Mouse (Mus musculus) limb, embryonic 10.5 days (tissue): ENCODE measurements around the gene Tmbim4. TPM values are rescaled to one million over a fixed set of nuclear protein-coding genes. Genes with fewer than 3 reads are reported as not detected.

Experiments
- DNase-seq: peaks from one replicate; pipeline ENCODE4 v3.0.0-alpha.2; 2017; ENCODE audit warnings: low spot score
- H3K27ac ChIP-seq: fragments of 300-500 bp; sonication (generic); 2 replicates; pipeline ENCODE4 v1.5.1; 2016; ENCODE audit warnings: mild to moderate bottlenecking
- H3K27me3 ChIP-seq: fragments of 300-500 bp; sonication (generic); 2 replicates; pipeline ENCODE4 v1.6.1; 2016; ENCODE audit warnings: low read depth, mild to moderate bottlenecking; ENCODE audit not compliant: poor library complexity, severe bottlenecking
- H3K36me3 ChIP-seq: fragments of 300-500 bp; sonication (generic); 2 replicates; pipeline ENCODE4 v1.6.1; 2016; ENCODE audit warnings: mild to moderate bottlenecking, moderate library complexity
- H3K4me1 ChIP-seq: fragments of 300-500 bp; sonication (generic); 2 replicates; pipeline ENCODE4 v1.6.1; 2016
- H3K4me3 ChIP-seq: fragments of 300-500 bp; sonication (generic); 2 replicates; pipeline ENCODE4 v1.5.1; 2016; ENCODE audit warnings: mild to moderate bottlenecking, moderate library complexity
- H3K9me3 ChIP-seq: fragments of 300-500 bp; sonication (generic); replicated peaks from 2 replicates; pipeline ENCODE4 v1.6.1; 2016; ENCODE audit warnings: mild to moderate bottlenecking
- WGBS: fragments of 180-500 bp; shearing (Covaris S2); methylation state at CpG from one replicate; pipeline ENCODE4 v1.1.7; 2016; 5-methylcytosine and 5-hydroxymethylcytosine counted together
- polyA plus RNA-seq: library from polyadenylated mRNA; unstranded; fragments of >200 nt; fragmentation: Nextera tagmentation; extraction: Ambion mirVana; gene quantifications from 2 replicates; pipeline ENCODE4 v1.2.1, GENCODE M21; 2016

Gene Tmbim4
- polyA plus RNA-seq, 1 experiment from 2014 or later, result 74.3 TPM

- H3K36me3 ChIP-seq, result no peaks in the 10 kb centered on the region
- no peaks in the 10 kb centered on the region for H3K27me3 ChIP-seq
- no peak overlapping the region for H3K4me3 ChIP-seq
- 90% methylated on average over 15 of the region's 15 CpGs for WGBS
- H3K4me1 ChIP-seq, result no peaks in the 10 kb centered on the region
- no peak overlapping the region for H3K27ac ChIP-seq
- DNase-seq, result no peak
- no peaks in the 10 kb centered on the region for H3K9me3 ChIP-seq
Measured at GRCm38 (mm10) chr10:120174192-120174705, 27.1 kb upstream of the Tmbim4 start.

GRCm38 (mm10) chr10:120182887-120183286 lies 18.5 kb upstream of the Tmbim4 start:
- Histone ChIP-seq H3K9me3 (no peaks in the 10 kb centered on the region), H3K36me3 (no peaks in the 10 kb centered on the region), H3K4me3 (no peak overlapping the region), H3K27me3 (no peaks in the 10 kb centered on the region), H3K4me1 (no peaks in the 10 kb centered on the region), H3K27ac (no peak overlapping the region)
- DNase-seq, result no peak
- WGBS, result 100% methylated on average over 1 of the region's 1 CpGs

GRCm38 (mm10) chr10:120183342-120183741 lies 18.0 kb upstream of the Tmbim4 start:
- Histone ChIP-seq H3K4me3 (no peak overlapping the region), H3K27me3 (no peaks in the 10 kb centered on the region), H3K9me3 (no peaks in the 10 kb centered on the region), H3K4me1 (no peaks in the 10 kb centered on the region), H3K27ac (no peak overlapping the region), H3K36me3 (no peaks in the 10 kb centered on the region)
- no peak for DNase-seq
- WGBS, result 89% methylated on average over 2 of the region's 2 CpGs

GRCm38 (mm10) chr10:120188513-120188912 lies 12.9 kb upstream of the Tmbim4 start:
- Histone ChIP-seq H3K9me3 (no peaks in the 10 kb centered on the region), H3K27ac (no peak overlapping the region), H3K4me3 (no peak overlapping the region), H3K4me1 (no peaks in the 10 kb centered on the region), H3K27me3 (no peaks in the 10 kb centered on the region), H3K36me3 (no peaks in the 10 kb centered on the region)
- WGBS, result 67% methylated on average over 2 of the region's 2 CpGs
- no peak for DNase-seq

- no peaks in the 10 kb centered on the region for H3K27me3 ChIP-seq
- DNase-seq, result no peak
- no peaks in the 10 kb centered on the region for H3K9me3 ChIP-seq
- WGBS, result 76% methylated on average over 11 of the region's 11 CpGs
- no peak overlapping the region for H3K27ac ChIP-seq
- H3K4me3 ChIP-seq, result no peak overlapping the region
- no peaks in the 10 kb centered on the region for H3K4me1 ChIP-seq
- no peaks in the 10 kb centered on the region for H3K36me3 ChIP-seq
Measured at GRCm38 (mm10) chr10:120189276-120189675, 12.1 kb upstream of the Tmbim4 start.

- no peak for DNase-seq
- no peaks in the 10 kb centered on the region for H3K9me3 ChIP-seq
- WGBS, result 55% methylated on average over 6 of the region's 6 CpGs
- H3K4me3 ChIP-seq, result no peak overlapping the region
- H3K4me1 ChIP-seq, result no peaks in the 10 kb centered on the region
- H3K27ac ChIP-seq, result no peak overlapping the region
- H3K27me3 ChIP-seq, result no peaks in the 10 kb centered on the region
- H3K36me3 ChIP-seq, result no peaks in the 10 kb centered on the region
Measured at GRCm38 (mm10) chr10:120189782-120190181, 11.6 kb upstream of the Tmbim4 start.

GRCm38 (mm10) chr10:120191165-120191564 lies 10.2 kb upstream of the Tmbim4 start:
- H3K27me3 ChIP-seq, result no peaks in the 10 kb centered on the region
- H3K9me3 ChIP-seq, result no peaks in the 10 kb centered on the region
- 91% methylated on average over 6 of the region's 6 CpGs for WGBS
- no peaks in the 10 kb centered on the region for H3K36me3 ChIP-seq
- no peak overlapping the region for H3K27ac ChIP-seq
- DNase-seq, result no peak
- no peak overlapping the region for H3K4me3 ChIP-seq
- H3K4me1 ChIP-seq, result 0 out of 2 replicates have a peak, but pooled peaks cover 3% of the 10 kb centered on the region

GRCm38 (mm10) chr10:120192278-120192677 lies 9.1 kb upstream of the Tmbim4 start:
- Histone ChIP-seq H3K4me1 (0 out of 2 replicates have a peak, but pooled peaks cover 3% of the 10 kb centered on the region), H3K9me3 (no peaks in the 10 kb centered on the region)

GRCm38 (mm10) chr10:120193255-120193654 lies 8.1 kb upstream of the Tmbim4 start:
- Histone ChIP-seq H3K36me3 (no peaks in the 10 kb centered on the region), H3K4me3 (no peak overlapping the region), H3K9me3 (no peaks in the 10 kb centered on the region), H3K4me1 (0 out of 2 replicates have a peak, but pooled peaks cover 3% of the 10 kb centered on the region), H3K27me3 (no peaks in the 10 kb centered on the region), H3K27ac (no peak overlapping the region)
- DNase-seq, result no peak
- WGBS, result 97% methylated on average over 8 of the region's 8 CpGs

More at GRCm38 (mm10) chr10:120192278-120192677, 9.1 kb upstream of the Tmbim4 start:
- 90% methylated on average over 4 of the region's 4 CpGs for WGBS
- Histone ChIP-seq H3K36me3 (no peaks in the 10 kb centered on the region), H3K4me3 (no peak overlapping the region), H3K27me3 (no peaks in the 10 kb centered on the region), H3K27ac (no peak overlapping the region)
- DNase-seq, result no peak

- 83% methylated on average over 14 of the region's 14 CpGs for WGBS
- H3K36me3 ChIP-seq, result no peaks in the 10 kb centered on the region
- H3K27me3 ChIP-seq, result peaks cover 22% of the 10 kb centered on the region
- H3K4me1 ChIP-seq, result peaks cover 15% of the 10 kb centered on the region
- DNase-seq, result no peak
- no peak overlapping the region for H3K27ac ChIP-seq
- no peaks in the 10 kb centered on the region for H3K9me3 ChIP-seq
- H3K4me3 ChIP-seq, result no peak overlapping the region
Measured at GRCm38 (mm10) chr10:120197061-120197835, 4.1 kb upstream of the Tmbim4 start.

- H3K4me3 ChIP-seq, result peak within 1 kb of the TSS; percentile 65
- H3K27me3 ChIP-seq, result peaks cover 26% of the 10 kb centered on the region
- DNase-seq, result peak; percentile 94
- H3K9me3 ChIP-seq, result no peaks in the 10 kb centered on the region
- 4% methylated on average over 13 of the region's 13 CpGs for WGBS
- H3K36me3 ChIP-seq, result no peaks in the 10 kb centered on the region
- peaks cover 11% of the 10 kb centered on the region for H3K4me1 ChIP-seq
- peak within 1 kb of the TSS; percentile 75 for H3K27ac ChIP-seq
Measured at GRCm38 (mm10) chr10:120201961-120202402, 592 bp downstream of the Tmbim4 start, which contains the start of gene Irak3. Gene Irak3 (minus strand): TSS chr10:120202130.

- peaks cover 26% of the 10 kb centered on the region for H3K27me3 ChIP-seq
- H3K4me3 ChIP-seq, result no peak overlapping the region
- 76% methylated on average over 16 of the region's 16 CpGs for WGBS
- H3K4me1 ChIP-seq, result peaks cover 11% of the 10 kb centered on the region
- no peak overlapping the region for H3K27ac ChIP-seq
- no peaks in the 10 kb centered on the region for H3K9me3 ChIP-seq
- no peak for DNase-seq
- no peaks in the 10 kb centered on the region for H3K36me3 ChIP-seq
Measured at GRCm38 (mm10) chr10:120202467-120203250, 1.3 kb downstream of the Tmbim4 start.
